In genomic region chr3:52466984-52467565, GRCm38 (mm10) we compare ENCODE assay signal across 25 mouse cellular contexts.
DNase-seq lines count a peak whose midpoint lies in the region; ATAC-seq and TF ChIP-seq lines count a peak whose summit lies in the region.
"Had no signal": no experiment of that assay in that cellular context is flagged by ENCODE, and none has a peak within 500 bp of the region (broad histone marks: within the 10 kb centered on the region; RNA-seq: fewer than 3 reads in every experiment).

No protein-coding gene starts in this region.

- H3K27me3 ChIP-seq in hindbrain, embryonic 12.5 days = no peaks in the 10 kb centered on the region
- H3K27me3 ChIP-seq in hindbrain, postnatal 0 days (ENCODE audit: insufficient read depth, low read length) = no peaks in the 10 kb centered on the region
- no peaks in the 10 kb centered on the region for H3K27me3 ChIP-seq in neural tube, embryonic 14.5 days (ENCODE audit: control insufficient read depth, insufficient read depth, low read length)
- no peaks in the 10 kb centered on the region for H3K27me3 ChIP-seq in hindbrain, embryonic 16.5 days (replicated peaks; ENCODE audit: control insufficient read depth, insufficient read depth, low read length)
- H3K27me3 ChIP-seq: CH12.LX; embryonic facial prominence, embryonic 15.5 days; forebrain, embryonic 15.5 days; limb, embryonic 15.5 days; midbrain, embryonic 12.5 days; Patski had no signal

- H3K9me3 ChIP-seq in hindbrain, embryonic 12.5 days (replicated peaks) = peaks cover 10% of the 10 kb centered on the region
- H3K9me3 ChIP-seq in hindbrain, postnatal 0 days (ENCODE audit: low read length) = no peaks in the 10 kb centered on the region
- H3K9me3 ChIP-seq in neural tube, embryonic 14.5 days (ENCODE audit: control insufficient read depth, low read length) = peaks cover 4% of the 10 kb centered on the region; the same call in 1 of the 2 replicates
- H3K9me3 ChIP-seq in hindbrain, embryonic 16.5 days (ENCODE audit: control insufficient read depth, low read length) = peaks cover 9% of the 10 kb centered on the region

- H3K27ac ChIP-seq in hindbrain, embryonic 12.5 days = 0 out of 2 replicates have a peak overlapping the region, but pooled peaks have one; percentile 52
- no peak overlapping the region for H3K27ac ChIP-seq in hindbrain, postnatal 0 days
- no peak overlapping the region for H3K27ac ChIP-seq in neural tube, embryonic 14.5 days (ENCODE audit: low read depth, low read length)
- no peak overlapping the region for H3K27ac ChIP-seq in hindbrain, embryonic 16.5 days (ENCODE audit: low read depth, low read length)
- H3K27ac ChIP-seq: embryonic facial prominence, embryonic 15.5 days; forebrain, embryonic 15.5 days; limb, embryonic 15.5 days; liver, embryonic 14.5 days; midbrain, embryonic 12.5 days had no signal

- DNase-seq in hindbrain, postnatal 0 days (ENCODE audit: low spot score) = no peak
- DNase-seq in neural tube, embryonic 10.5 days (ENCODE audit: extremely low spot score, low spot score) = no peak
- DNase-seq in urinary bladder, postnatal 10 days (ENCODE audit: low spot score) = no peak
- no peak for DNase-seq in c-Kit-positive CD71-positive TER-119-positive erythroid progenitor cells, embryonic 14.5 days (ENCODE audit: low spot score)
- DNase-seq: adrenal gland, postnatal 36 days; gastrocnemius, postnatal 10 days; kidney, postnatal 4 days; lung, embryonic 14.5 days; lung, postnatal 36 days; retina, postnatal 1 day; right cerebral cortex, postnatal 25 days; thymus, postnatal 14 days had no signal

- ATAC-seq in hindbrain, embryonic 12.5 days (ENCODE audit: low FRiP score) = peak; percentile 61
- ATAC-seq in hindbrain, postnatal 0 days = no peak
- peak; percentile 17; the same call in 1 of the 2 replicates for ATAC-seq in neural tube, embryonic 14.5 days (ENCODE audit: low read depth)
- peak; percentile 30; the same call in 1 of the 2 replicates for ATAC-seq in hindbrain, embryonic 16.5 days
- ATAC-seq: forebrain, embryonic 15.5 days; intestine, postnatal 0 days; Patski had no signal

- no peak overlapping the region for H3K4me2 ChIP-seq in hindbrain, embryonic 12.5 days (replicated peaks)
- H3K4me2 ChIP-seq in hindbrain, postnatal 0 days (ENCODE audit: low read depth, low read length) = no peak overlapping the region
- H3K4me2 ChIP-seq in neural tube, embryonic 14.5 days (ENCODE audit: low read depth, low read length) = no peak overlapping the region
- H3K4me2 ChIP-seq in hindbrain, embryonic 16.5 days (ENCODE audit: low read length) = no peak overlapping the region
- H3K4me2 ChIP-seq: embryonic facial prominence, embryonic 15.5 days; forebrain, embryonic 15.5 days; heart, embryonic 11.5 days; limb, embryonic 15.5 days; lung, embryonic 14.5 days; midbrain, embryonic 12.5 days had no signal

- H3K9ac ChIP-seq in hindbrain, embryonic 12.5 days = no peak overlapping the region
- H3K9ac ChIP-seq in hindbrain, postnatal 0 days (replicated peaks; ENCODE audit: low read length) = no peak overlapping the region
- no peak overlapping the region for H3K9ac ChIP-seq in neural tube, embryonic 14.5 days (replicated peaks; ENCODE audit: low read depth, low read length)
- no peak overlapping the region for H3K9ac ChIP-seq in hindbrain, embryonic 16.5 days (ENCODE audit: low read depth, low read length)
- H3K9ac ChIP-seq: embryonic facial prominence, embryonic 15.5 days; forebrain, embryonic 15.5 days; limb, embryonic 15.5 days; liver, embryonic 14.5 days; lung, embryonic 14.5 days; midbrain, embryonic 12.5 days had no signal

- H3K4me1 ChIP-seq in hindbrain, embryonic 12.5 days = 0 out of 2 replicates have a peak, but pooled peaks cover 7% of the 10 kb centered on the region
- H3K4me1 ChIP-seq in hindbrain, postnatal 0 days (ENCODE audit: insufficient read depth, low read length) = no peaks in the 10 kb centered on the region
- peaks cover 8% of the 10 kb centered on the region; the same call in 1 of the 2 replicates for H3K4me1 ChIP-seq in neural tube, embryonic 14.5 days (ENCODE audit: control insufficient read depth, insufficient read depth, low read length)
- H3K4me1 ChIP-seq in hindbrain, embryonic 16.5 days (ENCODE audit: control insufficient read depth, insufficient read depth, low read depth, low read length) = peaks cover 4% of the 10 kb centered on the region; the same call in 1 of the 2 replicates
- H3K4me1 ChIP-seq: embryonic facial prominence, embryonic 15.5 days; forebrain, embryonic 15.5 days; limb, embryonic 15.5 days; midbrain, embryonic 12.5 days had no signal

- H3K36me3 ChIP-seq in hindbrain, embryonic 12.5 days = no peaks in the 10 kb centered on the region
- H3K36me3 ChIP-seq in hindbrain, postnatal 0 days (ENCODE audit: insufficient read depth, low read length) = no peaks in the 10 kb centered on the region
- H3K36me3 ChIP-seq in neural tube, embryonic 14.5 days (ENCODE audit: control insufficient read depth, insufficient read depth, low read length) = no peaks in the 10 kb centered on the region
- no peaks in the 10 kb centered on the region for H3K36me3 ChIP-seq in hindbrain, embryonic 16.5 days (ENCODE audit: control insufficient read depth, insufficient read depth, low read length)
- H3K36me3 ChIP-seq: embryonic facial prominence, embryonic 15.5 days; forebrain, embryonic 15.5 days; G1E; limb, embryonic 15.5 days; midbrain, embryonic 12.5 days had no signal

- WGBS in hindbrain, embryonic 12.5 days = 65% methylated on average over 11 of the region's 11 CpGs
- 57% methylated on average over 11 of the region's 11 CpGs for WGBS in hindbrain, postnatal 0 days
- WGBS in neural tube, embryonic 14.5 days = 56% methylated on average over 11 of the region's 11 CpGs
- 59% methylated on average over 11 of the region's 11 CpGs for WGBS in hindbrain, embryonic 16.5 days

- no peak overlapping the region for H3K4me3 ChIP-seq in hindbrain, embryonic 12.5 days
- H3K4me3 ChIP-seq in hindbrain, postnatal 0 days (ENCODE audit: low read length) = no peak overlapping the region
- no peak overlapping the region for H3K4me3 ChIP-seq in neural tube, embryonic 14.5 days (ENCODE audit: low read depth, low read length)
- H3K4me3 ChIP-seq in hindbrain, embryonic 16.5 days (ENCODE audit: low read length) = no peak overlapping the region
- H3K4me3 ChIP-seq: embryonic facial prominence, embryonic 15.5 days; forebrain, embryonic 15.5 days; limb, embryonic 15.5 days; midbrain, embryonic 12.5 days had no signal

- no peak for TF ChIP-seq CTCF in hindbrain, postnatal 0 days (IDR thresholded peaks at IDR 0.05; ENCODE audit: low read depth)
